Mouse (Mus musculus) embryonic facial prominence, embryonic 15.5 days (tissue): ENCODE data around the gene Gdf3. TPM values are rescaled to one million over a fixed set of nuclear protein-coding genes. Genes with fewer than 3 reads are reported as not detected.

Source experiments
- ATAC-seq: fragments of 200-750 bp; cut with Nextera tagmentation; 2 replicates; pipeline ENCODE4 v1.8.0; 2017; ENCODE audit warnings: low read depth, moderate TSS enrichment; ENCODE audit not compliant: insufficient number of reproducible peaks, low FRiP score, low TSS enrichment
- H3K27ac ChIP-seq: fragments of 300-500 bp; sonication (generic); replicated peaks from 2 replicates; pipeline ENCODE4 v1.5.1; 2015; ENCODE audit warnings: mild to moderate bottlenecking, inconsistent platforms
- H3K27me3 ChIP-seq: fragments of 300-500 bp; sonication (generic); 2 replicates; pipeline ENCODE4 v1.6.1; 2015; ENCODE audit warnings: inconsistent platforms
- H3K36me3 ChIP-seq: fragments of 300-500 bp; sonication (generic); 2 replicates; pipeline ENCODE4 v1.6.1; 2015; ENCODE audit warnings: mild to moderate bottlenecking, inconsistent platforms
- H3K4me1 ChIP-seq: fragments of 300-500 bp; sonication (generic); 2 replicates; pipeline ENCODE4 v1.6.1; 2015; ENCODE audit warnings: inconsistent platforms
- H3K4me2 ChIP-seq: fragments of 300-500 bp; sonication (generic); replicated peaks from 2 replicates; pipeline ENCODE4 v1.6.1; 2015; ENCODE audit warnings: mild to moderate bottlenecking, inconsistent platforms
- H3K4me3 ChIP-seq: fragments of 300-500 bp; sonication (generic); replicated peaks from 2 replicates; pipeline ENCODE4 v1.5.1; 2015; ENCODE audit warnings: mild to moderate bottlenecking, inconsistent platforms
- H3K9ac ChIP-seq: fragments of 300-500 bp; sonication (generic); 2 replicates; pipeline ENCODE4 v1.6.1; 2015; ENCODE audit warnings: inconsistent platforms
- H3K9me3 ChIP-seq: fragments of 300-500 bp; sonication (generic); replicated peaks from 2 replicates; pipeline ENCODE4 v1.6.1; 2016; ENCODE audit warnings: inconsistent platforms
- WGBS: fragments of 180-500 bp; shearing (Covaris S2); methylation state at CpG from one replicate; pipeline ENCODE4 v1.1.7; 2015; 5-methylcytosine and 5-hydroxymethylcytosine counted together
- polyA plus RNA-seq: library from polyadenylated mRNA; unstranded; fragments of >200 nt; fragmentation: Nextera tagmentation; extraction: Ambion mirVana; gene quantifications from 2 replicates; pipeline ENCODE4 v1.2.1, GENCODE M21; 2015

The Gdf3 gene
- polyA plus RNA-seq, 1 experiment from 2014 or later: 0.15 TPM

GRCm38 (mm10) chr6:122604260-122604659, 5.6 kb downstream of the Gdf3 start:
- H3K4me3 ChIP-seq: no peak overlapping the region
- no peak overlapping the region for H3K4me2 ChIP-seq
- ATAC-seq: no peak; the same call in 1 of the 2 replicates
- H3K9ac ChIP-seq: no peak overlapping the region
- H3K9me3 ChIP-seq: no peaks in the 10 kb centered on the region
- no peaks in the 10 kb centered on the region for H3K36me3 ChIP-seq
- no peaks in the 10 kb centered on the region for H3K4me1 ChIP-seq
- H3K27ac ChIP-seq: no peak overlapping the region
- H3K27me3 ChIP-seq: no peaks in the 10 kb centered on the region

- Histone ChIP-seq H3K4me1 (no peaks in the 10 kb centered on the region), H3K27me3 (no peaks in the 10 kb centered on the region), H3K4me3 (peak overlapping the region; percentile 51), H3K9ac (no peak overlapping the region), H3K36me3 (no peaks in the 10 kb centered on the region), H3K27ac (peak overlapping the region; percentile 45; the same call in 1 of the 2 replicates), H3K9me3 (no peaks in the 10 kb centered on the region), H3K4me2 (peak overlapping the region; percentile 55)
- 15% methylated on average over 1 of the region's 1 CpGs for WGBS
- ATAC-seq: no peak
These were observed 6.9 kb downstream of the Gdf3 start for GRCm38 (mm10) chr6:122602992-122603322.

GRCm38 (mm10) chr6:122602242-122602991, 7.5 kb downstream of the Gdf3 start, which contains the start of gene Apobec1:
Apobec1 (minus strand) TSS chr6:122602444.
- Histone ChIP-seq H3K27ac (peak within 1 kb of the TSS; percentile 45), H3K4me2 (peak within 1 kb of the TSS; percentile 55), H3K4me1 (no peaks in the 10 kb centered on the region), H3K9ac (peak within 1 kb of the TSS; percentile 35; the same call in 1 of the 2 replicates), H3K36me3 (no peaks in the 10 kb centered on the region), H3K27me3 (no peaks in the 10 kb centered on the region), H3K4me3 (peak within 1 kb of the TSS; percentile 51), H3K9me3 (no peaks in the 10 kb centered on the region)
- ATAC-seq: peak; percentile 73
- 4% methylated on average over 22 of the region's 22 CpGs for WGBS

- ATAC-seq: no peak
- Histone ChIP-seq H3K27me3 (no peaks in the 10 kb centered on the region), H3K9ac (no peak overlapping the region), H3K36me3 (no peaks in the 10 kb centered on the region), H3K9me3 (no peaks in the 10 kb centered on the region), H3K4me2 (peak overlapping the region; percentile 55; the same call in 1 of the 2 replicates), H3K4me1 (no peaks in the 10 kb centered on the region), H3K4me3 (peak overlapping the region; percentile 51), H3K27ac (no peak overlapping the region)
- WGBS: 85% methylated on average over 3 of the region's 3 CpGs
These were observed 8.3 kb downstream of the Gdf3 start for GRCm38 (mm10) chr6:122601615-122602014.

DNA sequence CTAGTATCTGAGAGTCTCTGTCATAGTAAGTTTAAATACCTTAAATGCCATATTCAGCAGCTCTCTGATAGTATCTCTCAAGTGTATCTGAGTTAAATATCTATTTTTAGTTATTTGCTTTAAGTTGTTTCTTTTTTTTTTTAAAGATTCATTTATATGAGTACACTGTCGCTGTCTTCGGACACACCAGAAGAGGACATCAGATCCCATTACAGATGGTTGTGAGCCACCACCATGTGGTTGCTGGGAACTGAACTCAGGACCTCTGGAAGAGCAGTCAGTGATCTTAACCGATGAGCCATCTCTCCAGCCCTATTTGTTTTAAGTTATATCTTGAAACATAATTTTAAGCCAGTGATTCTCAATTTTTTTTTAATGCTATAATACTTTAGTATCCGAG, 8.9 kb downstream of the Gdf3 start:
- ATAC-seq: no peak
- WGBS: 87% methylated on average over 4 of the region's 4 CpGs
- no peaks in the 10 kb centered on the region for H3K36me3 ChIP-seq

DNA sequence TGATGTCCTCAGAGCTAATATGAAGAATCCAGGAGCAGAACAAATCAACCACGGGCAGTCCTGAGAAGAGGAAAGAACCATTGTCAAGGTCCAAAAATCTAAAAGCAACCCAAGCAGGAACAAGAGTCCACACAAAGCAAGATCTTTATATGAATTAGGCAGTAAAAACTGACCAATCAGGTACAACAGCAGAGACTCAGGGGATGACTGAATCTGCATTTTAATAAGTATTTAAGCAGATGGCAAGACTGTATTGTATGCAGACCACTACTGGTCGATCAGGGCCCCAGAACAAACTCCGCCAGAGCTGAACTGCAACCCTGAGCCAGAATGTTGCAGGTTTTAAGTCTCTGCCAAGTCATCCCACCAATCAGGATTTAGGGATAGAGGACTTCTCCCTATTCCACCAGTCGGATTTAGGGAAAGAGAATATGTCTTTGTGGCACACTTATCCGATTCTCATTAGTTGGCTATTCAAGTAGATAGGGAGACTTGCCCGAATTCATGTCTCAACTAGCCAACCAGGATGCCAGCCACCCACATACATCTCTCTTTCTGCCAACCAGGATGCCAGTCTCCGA, 9.7 kb downstream of the Gdf3 start:
- Histone ChIP-seq H3K27ac (no peak overlapping the region), H3K4me1 (no peaks in the 10 kb centered on the region), H3K4me3 (no peak overlapping the region), H3K27me3 (no peaks in the 10 kb centered on the region), H3K36me3 (no peaks in the 10 kb centered on the region), H3K4me2 (no peak overlapping the region), H3K9me3 (no peaks in the 10 kb centered on the region), H3K9ac (no peak overlapping the region)
- WGBS: 84% methylated on average over 7 of the region's 7 CpGs
- ATAC-seq: no peak

More for the DNA sequence above, 8.9 kb downstream of the Gdf3 start:
- no peak overlapping the region for H3K9ac ChIP-seq
- H3K4me2 ChIP-seq: no peak overlapping the region
- H3K27ac ChIP-seq: no peak overlapping the region
- no peaks in the 10 kb centered on the region for H3K4me1 ChIP-seq
- no peaks in the 10 kb centered on the region for H3K9me3 ChIP-seq
- no peak overlapping the region for H3K4me3 ChIP-seq
- no peaks in the 10 kb centered on the region for H3K27me3 ChIP-seq

- Histone ChIP-seq H3K4me2 (no peak overlapping the region), H3K9me3 (no peaks in the 10 kb centered on the region), H3K9ac (no peak overlapping the region), H3K27ac (no peak overlapping the region), H3K4me3 (no peak overlapping the region), H3K27me3 (no peaks in the 10 kb centered on the region), H3K4me1 (no peaks in the 10 kb centered on the region), H3K36me3 (no peaks in the 10 kb centered on the region)
- 85% methylated on average over 9 of the region's 9 CpGs for WGBS
- no peak for ATAC-seq
These were observed 10.7 kb downstream of the Gdf3 start for GRCm38 (mm10) chr6:122599054-122599737.

DNA sequence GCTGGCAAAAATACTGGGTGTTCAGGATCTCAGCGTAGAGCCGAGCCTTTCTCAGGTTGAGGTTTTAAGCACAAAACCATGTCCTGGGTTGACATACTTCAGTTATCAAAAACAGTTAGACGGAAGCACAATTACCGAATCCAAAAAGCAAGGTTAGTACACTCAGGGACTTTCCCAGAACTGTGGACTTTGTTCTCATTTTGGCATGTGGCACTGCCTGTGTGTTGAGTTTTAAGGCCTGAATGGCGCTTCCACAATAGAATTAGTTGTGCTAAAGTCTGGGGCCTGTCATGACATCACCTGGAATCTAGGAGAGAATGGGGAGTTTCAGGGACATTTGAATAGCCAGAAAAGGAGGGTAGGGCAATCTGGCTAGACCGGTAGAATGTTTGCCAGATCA, 11.5 kb downstream of the Gdf3 start:
- WGBS: 81% methylated on average over 6 of the region's 6 CpGs
- Histone ChIP-seq H3K27me3 (no peaks in the 10 kb centered on the region), H3K9me3 (no peaks in the 10 kb centered on the region), H3K4me1 (no peaks in the 10 kb centered on the region), H3K36me3 (no peaks in the 10 kb centered on the region), H3K4me3 (no peak overlapping the region), H3K4me2 (no peak overlapping the region), H3K27ac (no peak overlapping the region), H3K9ac (no peak overlapping the region)
- no peak; the same call in 1 of the 2 replicates for ATAC-seq

GRCm38 (mm10) chr6:122598014-122598413, 11.9 kb downstream of the Gdf3 start:
- 94% methylated on average over 4 of the region's 4 CpGs for WGBS
- no peaks in the 10 kb centered on the region for H3K27me3 ChIP-seq
- no peak for ATAC-seq
- H3K27ac ChIP-seq: no peak overlapping the region
- no peaks in the 10 kb centered on the region for H3K4me1 ChIP-seq
- H3K9ac ChIP-seq: no peak overlapping the region
- H3K4me3 ChIP-seq: no peak overlapping the region
- no peaks in the 10 kb centered on the region for H3K36me3 ChIP-seq
- no peak overlapping the region for H3K4me2 ChIP-seq
- H3K9me3 ChIP-seq: no peaks in the 10 kb centered on the region

GRCm38 (mm10) chr6:122596608-122597007, 13.3 kb downstream of the Gdf3 start:
- WGBS: 72% methylated on average over 7 of the region's 7 CpGs
- Histone ChIP-seq H3K27ac (no peak overlapping the region), H3K36me3 (no peaks in the 10 kb centered on the region), H3K27me3 (no peaks in the 10 kb centered on the region), H3K4me1 (no peaks in the 10 kb centered on the region), H3K9me3 (no peaks in the 10 kb centered on the region), H3K4me2 (no peak overlapping the region), H3K9ac (no peak overlapping the region), H3K4me3 (no peak overlapping the region)
- no peak for ATAC-seq

DNA sequence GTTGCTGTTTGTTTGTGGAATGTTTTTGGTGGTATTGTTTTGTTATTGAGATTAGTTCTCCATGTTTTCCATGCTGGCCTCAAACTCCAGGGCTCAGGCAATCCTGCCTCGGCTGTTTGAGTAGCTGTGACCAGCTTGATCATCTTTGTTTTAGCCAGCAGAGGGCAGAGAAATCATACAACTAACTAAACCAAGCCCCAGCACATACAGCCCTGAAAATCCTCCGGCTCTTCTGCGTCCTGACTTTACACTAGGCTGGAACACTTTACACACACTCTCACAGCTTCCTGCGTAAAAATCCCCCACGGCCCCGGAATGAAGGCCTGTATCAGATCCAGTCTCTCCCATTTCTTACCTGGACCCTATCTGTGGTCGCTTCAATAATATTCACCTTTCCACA, 14.2 kb downstream of the Gdf3 start:
- no peak overlapping the region for H3K9ac ChIP-seq
- H3K4me3 ChIP-seq: no peak overlapping the region
- 30% methylated on average over 7 of the region's 7 CpGs for WGBS
- ATAC-seq: no peak
- H3K36me3 ChIP-seq: no peaks in the 10 kb centered on the region
- H3K4me1 ChIP-seq: no peaks in the 10 kb centered on the region
- no peaks in the 10 kb centered on the region for H3K27me3 ChIP-seq
- H3K27ac ChIP-seq: no peak overlapping the region
- no peak overlapping the region for H3K4me2 ChIP-seq
- H3K9me3 ChIP-seq: no peaks in the 10 kb centered on the region
